Mouse (Mus musculus) urinary bladder, postnatal 14 days (tissue): Measurements from ENCODE around the gene Slc52a3.

Experiments
- DNase-seq: peaks from one replicate; pipeline ENCODE4 v3.0.0; 2021; ENCODE audit warnings: low spot score

Slc52a3 gene

GRCm38 (mm10) chr2:151999669-152000290 lies 3.5 kb downstream of the Slc52a3 start:
- peak; percentile 73 for DNase-seq

GRCm38 (mm10) chr2:152000291-152000679 lies 4.0 kb downstream of the Slc52a3 start:
- DNase-seq = peak; percentile 69

GRCm38 (mm10) chr2:152000735-152001134 lies 4.4 kb downstream of the Slc52a3 start:
- DNase-seq = peak; percentile 3

- DNase-seq = no peak
Measured at GRCm38 (mm10) chr2:152002529-152002928, 6.2 kb downstream of the Slc52a3 start.

GRCm38 (mm10) chr2:152007783-152008182 lies 11.5 kb downstream of the Slc52a3 start:
- DNase-seq = no peak

GRCm38 (mm10) chr2:152009061-152009779 lies 12.9 kb downstream of the Slc52a3 start:
- DNase-seq = no peak

GRCm38 (mm10) chr2:152010251-152010650 lies 13.9 kb downstream of the Slc52a3 start:
- DNase-seq = no peak

- no peak for DNase-seq
Measured at GRCm38 (mm10) chr2:152010661-152011060, 14.3 kb downstream of the Slc52a3 start.

GRCm38 (mm10) chr2:152011724-152012123 lies 15.4 kb downstream of the Slc52a3 start:
- DNase-seq = no peak

GRCm38 (mm10) chr2:152012222-152012621 lies 15.9 kb downstream of the Slc52a3 start:
- no peak for DNase-seq

- DNase-seq = no peak
Measured at GRCm38 (mm10) chr2:152012701-152013100, 16.4 kb downstream of the Slc52a3 start.

GRCm38 (mm10) chr2:152015997-152016396 lies 19.7 kb downstream of the Slc52a3 start:
- no peak for DNase-seq

- no peak for DNase-seq
Measured at GRCm38 (mm10) chr2:152016666-152017065, 20.4 kb downstream of the Slc52a3 start.

GRCm38 (mm10) chr2:152020255-152020654 lies 23.9 kb downstream of the Slc52a3 start:
- DNase-seq = peak; percentile 38

- DNase-seq = no peak
Measured at GRCm38 (mm10) chr2:152022022-152022421, 25.7 kb downstream of the Slc52a3 start.

GRCm38 (mm10) chr2:152024883-152025422 lies 28.6 kb downstream of the Slc52a3 start:
- DNase-seq = no peak

- DNase-seq = peak; percentile 87
Measured at GRCm38 (mm10) chr2:152029252-152030082, 33.2 kb downstream of the Slc52a3 start.

- no peak for DNase-seq
Measured at GRCm38 (mm10) chr2:152030986-152031385, 34.7 kb downstream of the Slc52a3 start.

GRCm38 (mm10) chr2:152040101-152040500 lies 43.8 kb downstream of the Slc52a3 start:
- no peak for DNase-seq

- DNase-seq = no peak
Measured at GRCm38 (mm10) chr2:152047116-152048002, 51.0 kb downstream of the Slc52a3 start.
